Mouse (Mus musculus) small intestine, adult 2 months (tissue): ENCODE results near the gene Prkacb.

Experiments used
- CTCF ChIP-seq: fragments of 200-500 bp; IDR thresholded peaks from 2 replicates; pipeline ENCODE4 v1.5.1; 2012; ENCODE audit warnings: low read depth, mild to moderate bottlenecking, control low read depth, inconsistent platforms, low read length, moderate library complexity, mixed read lengths; ENCODE audit not compliant: insufficient replicate concordance, insufficient read length; ENCODE audit errors: extremely low read depth
- POLR2A ChIP-seq: fragments of 200-500 bp; IDR thresholded peaks from 2 replicates; pipeline ENCODE4 v1.6.1; 2012; ENCODE audit warnings: low read depth, mild to moderate bottlenecking, control low read depth, inconsistent platforms, low read length, moderate library complexity

DNA sequence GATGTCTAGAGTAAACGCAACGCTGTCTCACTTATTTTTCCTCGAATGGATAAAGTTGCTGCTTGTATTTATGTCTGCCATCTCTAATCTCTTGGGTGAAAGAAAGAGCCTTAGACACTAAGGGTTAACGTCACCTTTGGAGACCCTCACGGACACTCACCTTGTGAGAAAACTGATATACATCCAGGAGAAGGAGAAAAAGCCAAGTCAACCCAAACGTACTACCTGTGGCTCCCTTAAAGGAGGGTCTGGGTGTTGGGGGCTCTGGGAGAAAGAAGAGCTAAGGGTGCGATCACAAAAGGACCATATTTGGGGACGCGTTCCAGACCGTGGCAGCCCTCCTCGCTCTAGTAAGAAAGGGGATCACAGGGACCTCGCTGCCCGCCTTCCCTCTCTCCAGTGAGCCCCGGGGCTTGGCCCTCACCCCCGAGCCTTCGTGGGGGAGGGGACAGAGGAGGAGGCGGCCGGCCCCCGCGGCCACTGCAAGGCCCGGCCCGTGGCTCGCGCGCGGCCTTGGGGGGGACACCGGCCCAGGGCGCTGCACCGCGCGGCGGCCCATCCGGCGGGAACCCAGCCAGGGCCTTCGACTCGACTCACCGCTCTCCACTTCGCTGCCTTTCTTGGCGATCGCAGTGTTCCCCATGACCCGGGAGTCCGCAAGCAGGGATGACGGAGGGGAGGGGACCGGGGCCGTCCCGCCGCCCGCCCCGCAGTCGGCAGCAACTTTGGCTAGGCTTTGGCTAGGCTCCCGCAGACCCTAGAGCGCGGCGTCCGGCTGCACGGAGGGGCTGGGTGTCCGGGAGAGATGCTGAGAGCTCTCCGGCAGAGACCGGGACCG is 530 bp downstream of the Prkacb start:
- no peak for TF ChIP-seq POLR2A
- no peak for TF ChIP-seq CTCF
